Mouse (Mus musculus) liver, adult 2 months (tissue): ENCODE results near the gene Zfp385c.

Source experiments
- CTCF ChIP-seq: fragments of 200-500 bp; IDR thresholded peaks from 2 replicates; pipeline ENCODE4 v1.5.1; 2011; ENCODE audit warnings: low read depth, low read length, control low read depth
- POLR2A ChIP-seq: fragments of 200-500 bp; IDR thresholded peaks from 2 replicates; pipeline ENCODE4 v1.6.1; 2011; ENCODE audit warnings: low read length, control low read depth; ENCODE audit not compliant: insufficient read depth; ENCODE audit errors: extremely low read depth

DNA sequence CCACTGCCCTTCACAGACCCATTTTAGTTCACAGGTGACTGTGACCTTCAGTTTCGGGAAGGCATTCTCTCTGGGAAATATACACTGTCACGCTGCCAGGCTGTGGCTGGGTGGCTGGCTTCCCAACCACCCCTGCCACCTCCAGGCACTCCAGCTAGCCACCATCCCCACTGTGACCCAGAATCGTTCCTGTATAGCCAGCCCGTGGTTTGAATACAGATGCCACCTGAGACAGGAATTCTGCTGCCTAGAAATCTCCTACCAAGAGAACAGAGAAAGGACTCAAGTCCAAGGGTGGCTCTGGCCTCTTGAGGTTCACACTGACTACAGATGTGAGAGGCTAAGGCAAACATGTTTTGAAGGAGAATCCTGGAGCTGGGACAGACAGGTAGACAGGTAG is 26.6 kb upstream of the Zfp385c start:
- TF ChIP-seq CTCF (no peak), POLR2A (no peak)
